Mouse (Mus musculus): ENCODE data around the gene Bckdk.

DNA sequence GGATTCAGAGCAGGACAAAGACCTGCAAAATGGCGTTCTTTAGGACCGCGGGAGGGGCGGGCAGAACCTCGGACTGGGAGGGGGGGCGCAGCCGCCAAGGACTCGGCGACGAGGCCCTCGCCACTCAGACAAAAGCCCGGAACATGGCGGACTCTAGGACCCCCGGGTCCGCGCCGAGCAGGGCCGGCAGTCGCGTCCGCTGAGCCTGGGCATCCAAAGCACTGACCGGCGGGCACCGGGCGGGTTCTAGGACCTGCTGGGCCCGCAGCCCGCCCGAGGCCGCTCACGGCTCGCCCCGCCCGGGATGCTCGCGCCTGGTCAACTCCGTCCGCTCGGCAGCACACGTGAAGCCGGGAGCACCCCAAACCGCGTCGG is 28.3 kb upstream of the Bckdk start:
- TF ChIP-seq POLR2A (IDR thresholded peaks at IDR 0.05; ENCODE audit: insufficient read depth, low read depth, low read length) = peak; percentile 39; the same call in 1 of the 2 replicates
- TF ChIP-seq EP300 (IDR thresholded peaks at IDR 0.05; ENCODE audit: insufficient read depth, low read depth, low read length) = 0 out of 2 replicates have a peak, but pooled peaks have one; percentile 13
